12 mouse cellular contexts compared by ENCODE assay signal in genomic region chr9:31209502-31209901, GRCm38 (mm10). TPM values are rescaled to one million over a fixed set of nuclear protein-coding genes. Genes with fewer than 3 reads are reported as not detected.
DNase-seq lines count a peak whose midpoint lies in the region; ATAC-seq lines count a peak whose summit lies in the region.
"Had no signal": no experiment of that assay in that cellular context is flagged by ENCODE, and none has a peak within 500 bp of the region (broad histone marks: within the 10 kb centered on the region; RNA-seq: fewer than 3 reads in every experiment).

No protein-coding gene starts in this region.

- peaks cover 39% of the 10 kb centered on the region for H3K4me1 ChIP-seq in heart, embryonic 15.5 days (replicated peaks)
- H3K4me1 ChIP-seq in neural tube, embryonic 12.5 days, result peaks cover 33% of the 10 kb centered on the region
- H3K4me1 ChIP-seq in liver, embryonic 13.5 days (replicated peaks), result peaks cover 64% of the 10 kb centered on the region

- H3K27ac ChIP-seq in heart, embryonic 15.5 days, result no peak overlapping the region
- no peak overlapping the region for H3K27ac ChIP-seq in neural tube, embryonic 12.5 days
- H3K27ac ChIP-seq in liver, embryonic 13.5 days, result peak overlapping the region; percentile 29; the same call in 1 of the 2 replicates

- no peak overlapping the region for H3K9ac ChIP-seq in heart, embryonic 15.5 days
- H3K9ac ChIP-seq in neural tube, embryonic 12.5 days, result no peak overlapping the region
- H3K9ac ChIP-seq in liver, embryonic 13.5 days, result peak overlapping the region; percentile 98

- no peaks in the 10 kb centered on the region for H3K36me3 ChIP-seq in heart, embryonic 15.5 days
- H3K36me3 ChIP-seq in neural tube, embryonic 12.5 days, result no peaks in the 10 kb centered on the region
- no peaks in the 10 kb centered on the region for H3K36me3 ChIP-seq in liver, embryonic 13.5 days

- H3K27me3 ChIP-seq in heart, embryonic 15.5 days, result no peaks in the 10 kb centered on the region
- H3K27me3 ChIP-seq in neural tube, embryonic 12.5 days (replicated peaks), result no peaks in the 10 kb centered on the region
- H3K27me3 ChIP-seq in liver, embryonic 13.5 days, result no peaks in the 10 kb centered on the region

- intact Hi-C loops in heart, postnatal 25 days (cut with DNase I), result loop anchor here (2.0 kb wide), 1 partner anchor 47 kb away; no protein-coding TSS in a partner anchor

- ATAC-seq in heart, embryonic 15.5 days (replicated peaks; ENCODE audit: insufficient number of reproducible peaks, insufficient read depth, low FRiP score, low read depth), result no peak
- ATAC-seq in neural tube, embryonic 12.5 days (ENCODE audit: low FRiP score, low read depth), result no peak
- no peak for ATAC-seq in liver, embryonic 13.5 days (ENCODE audit: low read depth)
- ATAC-seq: intestine, embryonic 16.5 days had no signal

- H3K4me2 ChIP-seq in heart, embryonic 15.5 days, result peak overlapping the region; percentile 85
- peak overlapping the region; percentile 93 for H3K4me2 ChIP-seq in neural tube, embryonic 12.5 days (replicated peaks)
- H3K4me2 ChIP-seq in liver, embryonic 13.5 days, result peak overlapping the region; percentile 85

- WGBS in heart, embryonic 15.5 days, result 88% methylated on average over 1 of the region's 1 CpGs
- WGBS in neural tube, embryonic 12.5 days, result 100% methylated on average over 1 of the region's 1 CpGs
- WGBS in liver, embryonic 13.5 days (ENCODE audit: insufficient replicate concordance), result 89% methylated on average over 1 of the region's 1 CpGs

- H3K4me3 ChIP-seq in heart, embryonic 15.5 days, result peak overlapping the region; percentile 18
- no peak overlapping the region for H3K4me3 ChIP-seq in neural tube, embryonic 12.5 days
- peak overlapping the region; percentile 99 for H3K4me3 ChIP-seq in liver, embryonic 13.5 days (replicated peaks)

- H3K9me3 ChIP-seq in heart, embryonic 15.5 days (replicated peaks), result no peaks in the 10 kb centered on the region
- H3K9me3 ChIP-seq in neural tube, embryonic 12.5 days, result no peaks in the 10 kb centered on the region
- H3K9me3 ChIP-seq in liver, embryonic 13.5 days (replicated peaks), result no peaks in the 10 kb centered on the region

- no peak for DNase-seq in heart, postnatal 25 days (ENCODE audit: low spot score)
- no peak for DNase-seq in neural tube, embryonic 10.5 days (ENCODE audit: extremely low spot score, low spot score)
- no peak for DNase-seq in liver, embryonic 13.5 days
- no peak for DNase-seq in adrenal gland, postnatal 4 days (ENCODE audit: low spot score in 2 of 2)
- DNase-seq in frontal cortex, postnatal 10 days (ENCODE audit: low spot score in 2 of 2), result no peak
- no peak for DNase-seq in kidney, adult 8-10 months
- DNase-seq: adrenal gland, adult 2 months; cerebellum, adult 9-10 months; thymus, postnatal 36 days had no signal

RNA-seq across cellular contexts. Expression of gene Aplp2, which starts 2.1 kb away (rescaled TPM):
- polyA plus RNA-seq in heart, embryonic 15.5 days (2015; fragmentation: Nextera tagmentation; extraction: Ambion mirVana), result 327 and 380 TPM in 2 replicates
- total RNA-seq in heart, postnatal 25 days (2021), result 100 to 1,000 TPM; 285 to 296 TPM
- polyA plus RNA-seq in neural tube, embryonic 12.5 days (2016; fragmentation: Nextera tagmentation; extraction: Ambion mirVana), result 308 and 334 TPM in 2 replicates
- 164 and 196 TPM in 2 replicates for polyA plus RNA-seq in liver, embryonic 13.5 days (2015; fragmentation: Nextera tagmentation; extraction: Ambion mirVana)
- 100 to 1,000 TPM; 518 to 550 TPM for total RNA-seq in adrenal gland, postnatal 4 days (2021)
